Mouse (Mus musculus) lung, postnatal 0 days (tissue): ENCODE results near the gene Anxa11. TPM values are rescaled to one million over a fixed set of nuclear protein-coding genes. Genes with fewer than 3 reads are reported as not detected.
"Not testable (repeated sequence)": the region's sequence is repeated elsewhere in the genome, so short reads cannot be mapped to it uniquely, and the experiment has no call there.

Experiments used
- ATAC-seq: fragments of 200-750 bp; cut with Nextera tagmentation; 2 replicates; pipeline ENCODE4 v1.8.0; 2017; ENCODE audit warnings: moderate library complexity
- DNase-seq: peaks from one replicate; pipeline ENCODE4 v3.0.0-alpha.2; 2016; ENCODE audit warnings: low spot score
- H3K27ac ChIP-seq: fragments of 300-500 bp; sonication (generic); 2 replicates; pipeline ENCODE4 v1.5.1; 2014; ENCODE audit warnings: antibody characterized with exemption, mild to moderate bottlenecking, low read length, mixed read lengths
- H3K27me3 ChIP-seq: fragments of 300-500 bp; sonication (generic); replicated peaks from 2 replicates; pipeline ENCODE4 v1.6.1; 2014; ENCODE audit warnings: low read length, mixed read lengths; ENCODE audit not compliant: insufficient read depth
- H3K36me3 ChIP-seq: fragments of 300-500 bp; sonication (generic); 2 replicates; pipeline ENCODE4 v1.6.1; 2014; ENCODE audit warnings: low read length, mixed read lengths; ENCODE audit not compliant: insufficient read depth
- H3K4me1 ChIP-seq: fragments of 300-500 bp; sonication (generic); 2 replicates; pipeline ENCODE4 v1.6.1; 2014; ENCODE audit warnings: antibody characterized with exemption, low read depth, low read length, mixed read lengths; ENCODE audit not compliant: insufficient read depth
- H3K4me2 ChIP-seq: fragments of 300-500 bp; sonication (generic); replicated peaks from 2 replicates; pipeline ENCODE4 v1.6.1; 2014; ENCODE audit warnings: low read depth, mild to moderate bottlenecking, low read length, moderate library complexity, mixed read lengths
- H3K4me3 ChIP-seq: fragments of 300-500 bp; sonication (generic); 2 replicates; pipeline ENCODE4 v1.5.1; 2014; ENCODE audit warnings: low read depth, low read length
- H3K9ac ChIP-seq: fragments of 300-500 bp; sonication (generic); replicated peaks from 2 replicates; pipeline ENCODE4 v1.6.1; 2014; ENCODE audit warnings: low read depth, mild to moderate bottlenecking
- H3K9me3 ChIP-seq: fragments of 300-500 bp; sonication (generic); 2 replicates; pipeline ENCODE4 v1.6.1; 2016; ENCODE audit warnings: low read length, mixed read lengths
- WGBS: fragments of 180-500 bp; shearing (Covaris S2); extraction: QIAGEN DNeasy Blood & Tissue Kit; methylation state at CpG from one replicate; pipeline ENCODE4 v1.1.7; 2014; 5-methylcytosine and 5-hydroxymethylcytosine counted together
- microRNA-seq: library from miRNA; unstranded; fragments of <30 nt; microRNA quantifications from one replicate; pipeline ENCODE4, GENCODE M21; 2016
- polyA plus RNA-seq: library from polyadenylated mRNA; unstranded; fragments of >200 nt; fragmentation: Nextera tagmentation; extraction: Ambion mirVana; gene quantifications from 2 replicates; pipeline ENCODE4 v1.2.1, GENCODE M21; 2015

The Anxa11 gene
- polyA plus RNA-seq, 1 experiment from 2014 or later, result 54.6 TPM

GRCm38 (mm10) chr14:25907272-25907671 is 65.3 kb downstream of the Anxa11 start:
- H3K4me2 ChIP-seq, H3K36me3 ChIP-seq, H3K4me3 ChIP-seq, H3K27ac ChIP-seq, H3K4me1 ChIP-seq, H3K9me3 ChIP-seq, DNase-seq, ATAC-seq, H3K27me3 ChIP-seq, H3K9ac ChIP-seq: not testable (repeated sequence)
- no CpG with 5 or more reads among the region's 9 CpGs for WGBS

- not testable (repeated sequence) for H3K4me2 ChIP-seq, ATAC-seq, H3K9ac ChIP-seq, H3K4me3 ChIP-seq, H3K27me3 ChIP-seq, H3K27ac ChIP-seq, DNase-seq, H3K4me1 ChIP-seq, H3K9me3 ChIP-seq, H3K36me3 ChIP-seq
- WGBS, result no CpG with 5 or more reads among the region's 8 CpGs
Observed at GRCm38 (mm10) chr14:25908976-25909375, 67.0 kb downstream of the Anxa11 start.

GRCm38 (mm10) chr14:25918427-25919170 is 76.6 kb downstream of the Anxa11 start:
- WGBS, result no CpG with 5 or more reads among the region's 5 CpGs

GRCm38 (mm10) chr14:25926814-25927561 is 85.0 kb downstream of the Anxa11 start:
- not testable (repeated sequence) for DNase-seq, H3K4me1 ChIP-seq, H3K4me3 ChIP-seq, H3K4me2 ChIP-seq, H3K27me3 ChIP-seq, H3K9me3 ChIP-seq, H3K27ac ChIP-seq, H3K9ac ChIP-seq, H3K36me3 ChIP-seq
- ATAC-seq, result peak; percentile 93
- WGBS, result no CpG with 5 or more reads among the region's 44 CpGs

More at GRCm38 (mm10) chr14:25918427-25919170, 76.6 kb downstream of the Anxa11 start:
- H3K9ac ChIP-seq, H3K27ac ChIP-seq, H3K4me1 ChIP-seq, H3K36me3 ChIP-seq, H3K4me2 ChIP-seq, DNase-seq, H3K4me3 ChIP-seq, H3K27me3 ChIP-seq, H3K9me3 ChIP-seq: not testable (repeated sequence)
- ATAC-seq, result peak; percentile 94

GRCm38 (mm10) chr14:25927562-25927881 is 85.6 kb downstream of the Anxa11 start, which contains the start of gene Tmem254a:
Gene Tmem254a, minus strand, starts transcription at chr14:25927672.
- H3K4me2 ChIP-seq, H3K4me1 ChIP-seq, H3K27ac ChIP-seq, H3K9ac ChIP-seq, DNase-seq, H3K9me3 ChIP-seq, H3K4me3 ChIP-seq, H3K36me3 ChIP-seq, H3K27me3 ChIP-seq: not testable (repeated sequence)
- WGBS, result no CpG with 5 or more reads among the region's 10 CpGs
- ATAC-seq, result peak; percentile 86

Small RNAs within 50 kb of the gene (microRNA-seq; reads per million reads assigned to microRNA genes)
- gene Gm23701, result not detected

Other genes starting within 250 kb of the Anxa11 start
- 11.2 and 13.8 TPM in 2 replicates for gene Ppif, start 148.0 kb upstream of the Anxa11 start, polyA plus RNA-seq
- gene Zcchc24, start 73.1 kb upstream of the Anxa11 start, polyA plus RNA-seq, result 19.3 and 19.5 TPM in 2 replicates
- gene Plac9a, start 60.9 kb downstream of the Anxa11 start, polyA plus RNA-seq, result 5.1 and 13.2 TPM in 2 replicates
- 4.5 and 4.6 TPM in 2 replicates for gene Tmem254a, start 85.5 kb downstream of the Anxa11 start, polyA plus RNA-seq
- 0.10 TPM in 1 of 2 replicates, not detected in the other for gene Cphx1, start 96.1 kb downstream of the Anxa11 start, polyA plus RNA-seq
- 0.58 and 0.82 TPM in 2 replicates for gene Duxbl1, start 136.4 kb downstream of the Anxa11 start, polyA plus RNA-seq
- gene Gm9780, start 200.6 kb downstream of the Anxa11 start, polyA plus RNA-seq, result 177 and 227 TPM in 2 replicates
- 76.1 and 87.6 TPM in 2 replicates for gene Tmem254c, start 225.2 kb downstream of the Anxa11 start, polyA plus RNA-seq
- not detected in 2 replicates for gene Cphx2, start 239.4 kb downstream of the Anxa11 start, polyA plus RNA-seq
- not detected in 2 replicates for gene Cphx3, start 240.1 kb downstream of the Anxa11 start, polyA plus RNA-seq